Mouse (Mus musculus) monocyte, adult 2 months (primary cell): ENCODE measurements around the gene Necab2.

ENCODE experiments used
- DNase-seq, 2 experiments: peaks; one replicate each; pipeline ENCODE4 v3.0.0; 2022; ENCODE audit warnings: low spot score in 2 of 2, low read depth in 1 of 2

Gene Necab2

DNA sequence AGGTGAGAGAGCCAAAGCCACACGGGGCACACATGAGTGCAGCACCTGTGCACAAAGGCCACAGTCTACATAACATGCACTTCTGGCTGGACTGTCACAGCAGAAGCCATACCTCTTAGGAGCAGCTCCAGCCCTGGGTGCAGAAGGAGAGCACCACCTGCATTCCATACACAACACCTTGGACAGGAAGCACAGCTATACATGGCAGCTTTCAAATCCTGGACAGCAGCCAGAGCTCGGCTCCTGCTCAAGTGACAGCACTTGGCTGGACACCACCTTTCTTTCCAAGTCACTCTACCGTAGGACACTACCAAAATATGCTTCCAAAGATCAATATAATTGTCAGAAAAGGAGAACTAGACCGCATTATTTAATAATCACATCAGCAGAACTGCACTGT, 66.9 kb downstream of the Necab2 start:
- no peak for DNase-seq

DNA sequence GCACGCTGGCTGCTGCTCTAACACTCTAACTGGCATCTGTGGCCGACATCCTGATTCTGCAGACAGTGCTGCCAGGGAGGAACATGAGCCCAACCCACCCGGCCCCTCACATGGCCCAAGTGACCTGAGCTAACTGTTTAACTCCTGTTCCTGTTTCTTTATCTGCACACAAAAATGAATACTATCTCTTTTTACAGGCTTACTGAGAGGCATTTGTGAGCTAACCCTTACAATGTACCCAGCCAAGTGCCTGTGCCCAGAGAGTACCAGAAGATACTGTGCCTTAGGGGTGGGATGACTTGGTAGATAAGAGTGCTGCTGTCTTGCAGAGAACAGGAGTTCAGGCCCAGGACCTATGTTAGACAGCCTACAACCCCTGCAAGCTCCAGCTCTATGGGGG, 68.4 kb downstream of the Necab2 start:
- DNase-seq: no peak

DNA sequence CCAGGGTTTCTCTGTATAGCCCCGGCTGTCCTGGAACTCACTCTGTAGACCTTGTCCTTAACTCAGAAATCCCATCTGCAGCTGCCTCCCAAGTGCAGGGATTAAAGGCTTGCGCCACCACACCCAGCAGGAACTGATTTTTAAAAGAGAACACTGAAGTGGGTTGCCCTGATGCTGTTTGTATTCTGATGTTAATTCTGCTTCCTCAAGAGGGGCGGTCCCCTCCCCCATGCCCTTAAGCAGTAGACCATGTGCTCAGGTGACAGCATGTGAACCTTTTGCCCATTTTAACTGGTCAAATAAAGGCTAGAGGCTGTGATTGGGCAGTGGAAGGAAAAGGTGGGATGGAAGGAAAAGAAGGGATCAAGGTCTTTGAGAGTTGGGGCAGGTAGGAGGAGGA, 69.2 kb downstream of the Necab2 start:
- DNase-seq: no peak

DNA sequence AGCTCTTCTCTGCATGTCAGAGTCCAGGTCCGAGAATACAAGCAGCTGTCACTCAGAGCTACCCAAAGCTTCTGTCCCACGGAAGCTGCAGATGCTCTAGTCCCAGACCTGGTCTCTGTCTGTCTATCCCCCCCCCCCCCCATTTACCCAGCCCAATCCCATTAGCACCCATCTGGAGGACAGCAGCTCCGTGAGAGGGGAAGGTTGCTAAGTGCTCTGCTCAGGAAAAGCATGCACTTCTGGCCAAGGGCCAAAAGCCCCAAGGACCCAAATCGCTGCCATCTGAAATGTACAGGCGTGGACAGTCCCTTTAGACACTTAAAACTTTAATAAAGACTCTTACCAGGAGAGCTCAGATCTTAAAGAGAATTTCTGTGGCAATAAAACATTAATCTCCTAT, 70.2 kb downstream of the Necab2 start:
- DNase-seq: no peak

DNA sequence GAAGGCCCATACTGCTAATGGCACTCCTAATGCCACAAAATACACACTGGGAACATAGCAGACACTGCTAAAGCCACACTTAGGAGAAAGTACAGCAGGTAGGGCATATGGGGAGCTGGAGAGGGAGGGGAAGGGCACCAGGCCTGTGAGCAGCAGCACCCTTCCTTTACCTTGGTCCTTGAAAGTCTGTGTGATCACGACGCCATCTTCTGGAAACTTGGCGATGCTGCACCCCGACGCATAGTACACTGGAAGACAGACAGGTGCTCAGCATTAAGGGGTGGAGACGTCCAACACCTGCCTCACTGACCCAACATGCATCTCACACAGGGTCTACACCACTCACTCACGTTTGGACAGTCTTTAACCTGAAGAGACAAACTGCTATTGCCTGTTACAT, 73.6 kb downstream of the Necab2 start:
- no peak for DNase-seq
